Mouse (Mus musculus) small intestine, adult 2 months (tissue): ENCODE measurements around the gene Prl4a1. TPM values are rescaled to one million over a fixed set of nuclear protein-coding genes. Genes with fewer than 3 reads are reported as not detected.
"Not testable (repeated sequence)": the region's sequence is repeated elsewhere in the genome, so short reads cannot be mapped to it uniquely, and the experiment has no call there.

ENCODE experiments used
- H3K27ac ChIP-seq: fragments of 200-500 bp; 2 replicates; pipeline ENCODE4 v1.5.1; 2012; ENCODE audit warnings: low read depth, low read length, control low read depth, inconsistent platforms; ENCODE audit not compliant: insufficient read depth
- H3K27me3 ChIP-seq: fragments of 200-500 bp; 2 replicates; pipeline ENCODE4 v1.6.1; 2012; ENCODE audit warnings: mild to moderate bottlenecking, moderate library complexity, low read length, inconsistent platforms; ENCODE audit not compliant: control insufficient read depth, insufficient read depth
- H3K36me3 ChIP-seq: fragments of 200-500 bp; 2 replicates; pipeline ENCODE4 v1.6.1; 2012; ENCODE audit warnings: mild to moderate bottlenecking, low read length, control low read depth, inconsistent platforms; ENCODE audit not compliant: control insufficient read depth, insufficient read depth
- H3K4me1 ChIP-seq: fragments of 200-500 bp; 2 replicates; pipeline ENCODE4 v1.6.1; 2012; ENCODE audit warnings: low read length, inconsistent platforms, mixed read lengths; ENCODE audit not compliant: control insufficient read depth, insufficient read depth, insufficient read length
- H3K4me3 ChIP-seq: fragments of 200-500 bp; 2 replicates; pipeline ENCODE4 v1.5.1; 2012; ENCODE audit warnings: low read depth, mild to moderate bottlenecking, control low read depth, inconsistent platforms, low read length, moderate library complexity
- CTCF ChIP-seq: fragments of 200-500 bp; IDR thresholded peaks from 2 replicates; pipeline ENCODE4 v1.5.1; 2012; ENCODE audit warnings: low read depth, mild to moderate bottlenecking, control low read depth, inconsistent platforms, low read length, moderate library complexity, mixed read lengths; ENCODE audit not compliant: insufficient replicate concordance, insufficient read length; ENCODE audit errors: extremely low read depth
- POLR2A ChIP-seq: fragments of 200-500 bp; IDR thresholded peaks from 2 replicates; pipeline ENCODE4 v1.6.1; 2012; ENCODE audit warnings: low read depth, mild to moderate bottlenecking, control low read depth, inconsistent platforms, low read length, moderate library complexity
- WGBS: fragments of 180-500 bp; shearing (Covaris S2); methylation state at CpG from one replicate; pipeline ENCODE4 v1.1.7; 2018; 5-methylcytosine and 5-hydroxymethylcytosine counted together
- polyA plus RNA-seq: library from polyadenylated mRNA; depleted of rRNA; stranded (reverse); fragments of >200 nt; gene quantifications from 2 replicates; pipeline ENCODE4 v1.2.3, GENCODE M21; 2012; rRNA removed

Prl4a1 gene
- not detected in 2 replicates for polyA plus RNA-seq

DNA sequence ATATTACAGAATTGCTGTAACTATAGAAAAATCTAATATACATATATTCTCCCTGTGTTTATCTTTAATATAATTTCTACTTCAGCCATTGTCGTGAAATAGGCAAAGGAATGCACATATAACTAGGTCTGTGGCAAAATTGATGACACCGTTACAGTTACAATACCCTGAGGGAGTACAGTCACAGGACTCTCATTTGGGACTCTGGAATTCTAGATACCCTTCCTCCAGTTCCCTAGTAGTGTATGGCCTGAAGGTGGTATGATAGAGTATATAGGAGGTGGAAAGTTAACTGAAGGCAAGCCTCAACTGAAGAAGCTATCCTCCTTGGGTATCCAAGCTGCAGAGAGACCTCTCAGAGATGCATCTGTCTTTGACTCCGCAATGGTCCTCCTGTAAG lies at the start of gene Prl4a1:
Prl4a1 (plus strand) TSS at position 301 of the 400 bp plus-strand sequence.
- TF ChIP-seq CTCF (no peak), POLR2A (no peak)
- Histone ChIP-seq H3K27ac (no peak within 1 kb of the TSS), H3K36me3 (no peaks in the 10 kb centered on the region), H3K27me3 (no peaks in the 10 kb centered on the region), H3K4me3 (no peak within 1 kb of the TSS), H3K4me1 (no peaks in the 10 kb centered on the region)
- 92% methylated on average over 3 of the region's 3 CpGs for WGBS

DNA sequence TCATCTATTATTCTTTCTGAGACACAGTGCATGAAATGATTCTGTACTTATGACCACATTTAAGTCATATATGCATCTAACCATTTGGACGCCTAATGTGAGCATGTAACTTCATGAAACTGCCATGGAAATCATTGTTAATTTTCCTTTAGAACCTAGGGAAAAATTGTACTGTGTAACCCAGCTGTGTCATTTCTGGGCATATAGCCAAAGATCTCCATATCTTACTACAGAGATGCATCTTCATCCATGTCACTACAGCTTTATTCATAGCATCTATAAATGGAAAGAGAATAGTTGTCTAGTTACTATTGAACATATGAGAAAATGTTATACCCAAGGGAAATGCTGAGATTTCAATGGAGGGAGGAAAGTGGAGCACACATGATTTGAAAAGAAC lies 43.1 kb upstream of the Prl4a1 start:
- Histone ChIP-seq H3K36me3 (no peaks in the 10 kb centered on the region), H3K4me1 (no peaks in the 10 kb centered on the region), H3K4me3 (no peak overlapping the region), H3K27ac (no peak overlapping the region), H3K27me3 (no peaks in the 10 kb centered on the region)
- TF ChIP-seq POLR2A (no peak), CTCF (no peak)
- 58% methylated on average over 1 of the region's 1 CpGs for WGBS

- H3K36me3 ChIP-seq, H3K4me3 ChIP-seq, H3K27me3 ChIP-seq, H3K27ac ChIP-seq, H3K4me1 ChIP-seq: not testable (repeated sequence)
- WGBS, result 22% methylated on average over 2 of the region's 2 CpGs
Measured at GRCm38 (mm10) chr13:27974281-27974680, 41.7 kb upstream of the Prl4a1 start.

- Histone ChIP-seq H3K27ac (no peak overlapping the region), H3K4me1 (no peaks in the 10 kb centered on the region), H3K4me3 (no peak overlapping the region), H3K36me3 (no peaks in the 10 kb centered on the region), H3K27me3 (no peaks in the 10 kb centered on the region)
- WGBS, result 95% methylated on average over 2 of the region's 2 CpGs
- TF ChIP-seq CTCF (no peak), POLR2A (no peak)
Measured at GRCm38 (mm10) chr13:27977646-27978045, 38.4 kb upstream of the Prl4a1 start.

- H3K27me3 ChIP-seq, H3K27ac ChIP-seq, H3K4me1 ChIP-seq, H3K4me3 ChIP-seq, H3K36me3 ChIP-seq: not testable (repeated sequence)
- 15% methylated on average over 3 of the region's 3 CpGs for WGBS
Measured at GRCm38 (mm10) chr13:27996557-27996956, 19.5 kb upstream of the Prl4a1 start.

DNA sequence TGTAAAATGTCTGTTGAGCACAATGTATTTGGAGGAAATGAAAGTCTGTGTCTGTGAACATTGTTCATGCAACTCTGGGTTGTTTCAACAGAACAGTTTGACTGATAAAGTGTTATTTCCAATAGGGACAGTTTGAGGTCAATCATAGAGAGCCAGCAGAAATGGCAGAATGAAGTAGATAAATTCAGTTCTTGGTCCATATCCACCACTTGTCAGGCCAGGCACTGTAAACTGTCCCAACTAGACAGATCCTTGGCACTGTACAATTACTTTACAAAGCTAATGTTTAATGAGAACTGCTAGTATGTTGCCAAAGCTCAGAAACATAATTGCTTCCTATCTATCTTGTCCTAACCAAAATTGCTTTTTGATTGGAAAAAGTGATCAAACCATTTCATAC lies 13.3 kb downstream of the Prl4a1 start:
- Histone ChIP-seq H3K4me3 (no peak overlapping the region), H3K36me3 (no peaks in the 10 kb centered on the region), H3K27ac (no peak overlapping the region), H3K27me3 (no peaks in the 10 kb centered on the region), H3K4me1 (no peaks in the 10 kb centered on the region)
- TF ChIP-seq POLR2A (no peak), CTCF (no peak)

- Histone ChIP-seq H3K36me3 (no peaks in the 10 kb centered on the region), H3K4me1 (no peaks in the 10 kb centered on the region), H3K27ac (no peak overlapping the region), H3K4me3 (no peak overlapping the region), H3K27me3 (no peaks in the 10 kb centered on the region)
- 37% methylated on average over 3 of the region's 3 CpGs for WGBS
- no peak for TF ChIP-seq CTCF
Measured at GRCm38 (mm10) chr13:28069315-28069714, 53.3 kb downstream of the Prl4a1 start.

Other genes starting within 250 kb of the Prl4a1 start
- not detected in 2 replicates for gene Prl7c1, start 235.4 kb upstream of the Prl4a1 start, polyA plus RNA-seq
- not detected in 2 replicates for gene Prl2a1, start 214.6 kb upstream of the Prl4a1 start, polyA plus RNA-seq
- gene Prl2c1, start 166.9 kb upstream of the Prl4a1 start, polyA plus RNA-seq, result not detected in 2 replicates
- gene Prl5a1, start 126.3 kb downstream of the Prl4a1 start, polyA plus RNA-seq, result not detected in 2 replicates
- 0.56 and 1.6 TPM in 2 replicates for gene Gm11361, start 241.3 kb downstream of the Prl4a1 start, polyA plus RNA-seq